In the genomic region with DNA sequence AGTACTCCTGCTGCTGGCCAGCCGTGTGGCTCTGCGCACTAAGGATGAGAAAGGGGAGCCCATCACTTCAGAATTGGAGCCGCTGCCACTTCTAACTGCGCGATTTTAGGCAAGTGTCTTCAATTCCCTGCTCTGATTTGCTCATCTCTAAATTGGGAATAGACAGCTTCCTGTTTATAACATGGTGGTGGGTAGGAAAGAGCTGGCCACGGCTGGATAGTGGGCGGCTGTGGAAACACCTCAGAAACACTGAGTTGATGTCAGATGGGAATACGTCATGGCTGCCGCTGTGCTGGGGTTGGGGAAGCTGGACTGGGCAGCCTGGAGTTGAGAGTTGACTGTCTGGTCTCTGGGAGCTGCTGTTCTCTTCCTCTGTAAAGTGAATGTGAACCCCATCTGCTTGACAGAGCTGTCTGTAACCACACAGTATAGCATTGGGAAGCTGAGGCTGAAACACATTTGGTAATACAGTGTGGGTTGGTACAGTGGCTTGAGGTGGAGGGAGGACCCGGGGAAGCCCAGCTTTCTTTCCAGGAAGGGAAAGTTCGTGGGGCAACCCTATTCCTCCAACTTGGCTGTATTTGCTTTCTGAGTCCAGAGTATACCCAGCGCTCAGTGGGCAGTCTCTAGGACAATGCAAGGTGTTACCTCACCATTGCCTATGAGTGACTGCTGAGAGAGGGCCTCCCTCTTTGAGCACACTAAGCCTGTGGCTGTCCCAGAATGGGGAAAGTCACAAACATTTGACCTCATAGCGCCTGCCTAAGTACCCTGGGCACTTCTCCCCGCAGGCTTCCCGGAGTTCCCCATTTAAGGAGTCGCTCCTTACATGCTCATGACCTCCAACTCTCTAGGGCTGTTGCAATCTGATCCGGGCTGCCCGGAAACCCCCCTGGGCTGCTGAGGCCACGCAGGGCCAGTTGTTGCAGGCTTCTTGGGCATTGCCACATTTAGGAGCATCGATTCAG, we compare ENCODE assay signal across 8 mouse cellular contexts.
DNase-seq lines count a peak whose midpoint lies in the region; ATAC-seq lines count a peak whose summit lies in the region.

No protein-coding gene starts in this region.

- peaks cover 3% of the 10 kb centered on the region; the same call in 1 of the 2 replicates for H3K4me1 ChIP-seq in liver, embryonic 15.5 days (replicated peaks)

- no peaks in the 10 kb centered on the region for H3K27me3 ChIP-seq in liver, embryonic 15.5 days

- no peak overlapping the region for H3K4me3 ChIP-seq in liver, embryonic 15.5 days (replicated peaks)

- WGBS in liver, embryonic 15.5 days (ENCODE audit: insufficient replicate concordance), result 44% methylated on average over 20 of the region's 20 CpGs

- no peak overlapping the region for H3K9ac ChIP-seq in liver, embryonic 15.5 days

- H3K9me3 ChIP-seq in liver, embryonic 15.5 days (replicated peaks), result no peaks in the 10 kb centered on the region

- ATAC-seq in liver, embryonic 15.5 days (ENCODE audit: insufficient read depth), result peak; percentile 44; the same call in 1 of the 2 replicates

- DNase-seq in right cerebral cortex, adult 18-20 months, result peak; percentile 90
- DNase-seq in right cerebral cortex, postnatal 4 days, result no peak
- peak; percentile 63 for DNase-seq in heart, adult 9 months (ENCODE audit: low spot score in 2 of 2)
- peak; percentile 77 to 86 for DNase-seq in right cerebral cortex, postnatal 36 days (ENCODE audit: low spot score in 2 of 2)
- DNase-seq in cerebellum, adult 18-20 months, result no peak
- no peak for DNase-seq in thymus, adult 18-20 months
- no peak for DNase-seq in T-cell, adult 2 months (ENCODE audit: low spot score)

- 0 out of 2 replicates have a peak overlapping the region, but pooled peaks have one; percentile 1 for H3K4me2 ChIP-seq in liver, embryonic 15.5 days

- H3K36me3 ChIP-seq in liver, embryonic 15.5 days (replicated peaks), result no peaks in the 10 kb centered on the region

- H3K27ac ChIP-seq in liver, embryonic 15.5 days (replicated peaks), result no peak overlapping the region; the same call in 1 of the 2 replicates

Comparison
In these comparisons a context has a peak if more than half of its experiments do, and no peak if none do; other contexts are left out.
1. DNase-seq: peak in right cerebral cortex, adult 18-20 months (single experiment), heart, adult 9 months (2 of 2) and right cerebral cortex, postnatal 36 days (2 of 2); none in right cerebral cortex, postnatal 4 days (single experiment), cerebellum, adult 18-20 months (0 of 2), thymus, adult 18-20 months (0 of 2) and T-cell, adult 2 months (single experiment).